Mouse (Mus musculus): ENCODE measurements around the gene Iqgap1. TPM values are rescaled to one million over a fixed set of nuclear protein-coding genes. Genes with fewer than 3 reads are reported as not detected.

Iqgap1 gene
- total and polyA plus RNA-seq, 3 experiments, result 20.6 to 87.9 (median 58.8) TPM

GRCm38 (mm10) chr7:80667190-80667589, 158.6 kb downstream of the Iqgap1 start:
- Histone ChIP-seq H3K27me3 (ENCODE audit: control insufficient read depth in 1 of 2, insufficient read depth in 2 of 2, low read length in 2 of 2) (no peaks in the 10 kb centered on the region), H3K9me3 (replicated peaks; ENCODE audit: insufficient read depth, low read length) (no peaks in the 10 kb centered on the region), H3K79me2 (ENCODE audit: control insufficient read depth, insufficient read depth, low read length, poor library complexity) (peaks cover 3% of the 10 kb centered on the region; the same call in 1 of the 2 replicates), H3K27ac (ENCODE audit: control insufficient read depth, low read depth, low read length) (peak overlapping the region; percentile 90), H3K4me3 (ENCODE audit: control insufficient read depth in 1 of 2, insufficient read depth in 1 of 2, low read depth in 2 of 2, low read length in 2 of 2) (peak overlapping the region; percentile 49 to 56), H3K36me3 (ENCODE audit: control insufficient read depth in 1 of 2, insufficient read depth in 2 of 2, low read length in 2 of 2) (peaks cover 0 to 34% of the 10 kb centered on the region in 2 experiments; a peak in 2 of 4 replicates), H3K9ac (ENCODE audit: control insufficient read depth, low read depth, low read length, poor library complexity, severe bottlenecking) (peak overlapping the region; percentile 64), H3K4me1 (ENCODE audit: control insufficient read depth in 1 of 2, insufficient read depth in 2 of 2, low read length in 2 of 2) (peaks cover 17 to 36% of the 10 kb centered on the region in 2 experiments)
- DNase-seq (ENCODE audit: low read depth, low spot score), result peak; percentile 88
- TF ChIP-seq MAZ (IDR thresholded peaks at IDR 0.05; ENCODE audit: low read depth, low read length) (peak; percentile 67; the same call in 1 of the 2 replicates), KAT2A (conservative IDR thresholded peaks at IDR 0.05; ENCODE audit: low read depth, low read length) (no peak), POLR2A (IDR thresholded peaks at IDR 0.05; ENCODE audit: control insufficient read depth in 1 of 2, insufficient read depth in 1 of 2, low read depth in 1 of 2, low read length in 2 of 2, poor library complexity in 1 of 2) (no peak), BHLHE40 (IDR thresholded peaks at IDR 0.05; ENCODE audit: borderline replicate concordance, low read depth, low read length) (peak; percentile 52; the same call in 1 of the 2 replicates), RAD21 (IDR thresholded peaks at IDR 0.05; ENCODE audit: low read depth, low read length) (no peak), ELF1 (IDR thresholded peaks at IDR 0.05; ENCODE audit: low read depth, low read length) (0 out of 2 replicates have a peak, but pooled peaks have one; percentile 24), MXI1 (IDR thresholded peaks at IDR 0.05; ENCODE audit: low read depth, low read length) (peak; percentile 85), TBP (IDR thresholded peaks at IDR 0.05; ENCODE audit: low read depth, low read length) (peak; percentile 50; the same call in 1 of the 2 replicates), RCOR1 (IDR thresholded peaks at IDR 0.05; ENCODE audit: low read depth, low read length) (peak; percentile 85), MYC (IDR thresholded peaks at IDR 0.05; ENCODE audit: low read depth, low read length) (peak; percentile 87; the same call in 1 of the 2 replicates), CHD2 (IDR thresholded peaks at IDR 0.05; ENCODE audit: low read length) (peak; percentile 70), EP300 (IDR thresholded peaks at IDR 0.05; ENCODE audit: low read depth in 1 of 2, low read length in 2 of 2) (peak; percentile 92 to 94), JUND (IDR thresholded peaks at IDR 0.05; ENCODE audit: low read depth, low read length) (no peak), USF1 (IDR thresholded peaks at IDR 0.05; ENCODE audit: low read depth, low read length) (no peak), SMC3 (IDR thresholded peaks at IDR 0.05; ENCODE audit: low read depth, low read length) (0 out of 2 replicates have a peak, but pooled peaks have one; percentile 10), MYB (IDR thresholded peaks at IDR 0.05; ENCODE audit: low read depth, low read length) (peak; percentile 78), ZC3H11A (IDR thresholded peaks at IDR 0.05; ENCODE audit: low read depth, low read length) (no peak), GABPA (IDR thresholded peaks at IDR 0.05; ENCODE audit: low read depth, low read length) (no peak), TCF12 (IDR thresholded peaks at IDR 0.05; ENCODE audit: low read depth, low read length) (peak; percentile 90), E2F4 (IDR thresholded peaks at IDR 0.05; ENCODE audit: borderline replicate concordance, low read depth, low read length) (no peak), ZNF384 (IDR thresholded peaks at IDR 0.05; ENCODE audit: low read depth, low read length) (no peak; the same call in 1 of the 2 replicates), USF2 (IDR thresholded peaks at IDR 0.05; ENCODE audit: borderline replicate concordance in 1 of 2, insufficient read depth in 1 of 2, low read depth in 1 of 2, low read length in 2 of 2) (no peak), POLR2AphosphoS2 (IDR thresholded peaks at IDR 0.05; ENCODE audit: low read length) (0 out of 2 replicates have a peak, but pooled peaks have one; percentile 40), POLR2AphosphoS5 (IDR thresholded peaks at IDR 0.05; ENCODE audit: borderline replicate concordance, low read depth, low read length) (no peak), UBTF (IDR thresholded peaks at IDR 0.05; ENCODE audit: borderline replicate concordance, insufficient read depth, low read depth, low read length) (no peak), HCFC1 (IDR thresholded peaks at IDR 0.05; ENCODE audit: low read depth, low read length) (peak; percentile 45), MEF2A (IDR thresholded peaks at IDR 0.05; ENCODE audit: extremely low read depth, insufficient replicate concordance, low read depth, low read length, poor library complexity, severe bottlenecking) (no peak), MAFK (IDR thresholded peaks at IDR 0.05; ENCODE audit: borderline replicate concordance, low read depth, low read length) (no peak), ZMIZ1 (IDR thresholded peaks at IDR 0.05; ENCODE audit: low read depth, low read length) (no peak), SIN3A (IDR thresholded peaks at IDR 0.05; ENCODE audit: low read length) (peak; percentile 90), NELFE (IDR thresholded peaks at IDR 0.05; ENCODE audit: low read depth, low read length) (peak; percentile 51; the same call in 1 of the 2 replicates), TAL1 (IDR thresholded peaks at IDR 0.05; ENCODE audit: low read length) (peak; percentile 68), CHD1 (IDR thresholded peaks at IDR 0.05; ENCODE audit: low read depth, low read length) (no peak), GATA1 (IDR thresholded peaks at IDR 0.05; ENCODE audit: low read depth, low read length) (peak; percentile 93), ETS1 (IDR thresholded peaks at IDR 0.05; ENCODE audit: low read depth, low read length) (peak; percentile 92), CTCF (IDR thresholded peaks at IDR 0.05 in 2 of 3, conservative IDR thresholded peaks at IDR 0.05 in 1 of 3; ENCODE audit: control insufficient read depth in 1 of 3, insufficient read depth in 1 of 3, low read depth in 2 of 3, low read length in 3 of 3, poor library complexity in 1 of 3, severe bottlenecking in 1 of 3) (no peak), NRF1 (IDR thresholded peaks at IDR 0.05; ENCODE audit: insufficient read depth, low read depth, low read length, poor library complexity, severe bottlenecking) (no peak)

All from MEL (cell line).